Mouse (Mus musculus) hindbrain, embryonic 15.5 days (tissue): ENCODE measurements around the gene Msl2. TPM values are rescaled to one million over a fixed set of nuclear protein-coding genes. Genes with fewer than 3 reads are reported as not detected.

Source experiments
- ATAC-seq: fragments of 200-750 bp; cut with Nextera tagmentation; 2 replicates; pipeline ENCODE4 v1.8.0; 2017; ENCODE audit warnings: low read depth, moderate number of reproducible peaks, moderate TSS enrichment; ENCODE audit not compliant: low FRiP score
- H3K27ac ChIP-seq: fragments of 300-500 bp; sonication (generic); replicated peaks from 2 replicates; pipeline ENCODE4 v1.5.1; 2015; ENCODE audit warnings: mild to moderate bottlenecking, inconsistent platforms
- H3K27me3 ChIP-seq: fragments of 300-500 bp; sonication (generic); 2 replicates; pipeline ENCODE4 v1.6.1; 2015; ENCODE audit warnings: control low read depth, inconsistent platforms
- H3K36me3 ChIP-seq: fragments of 300-500 bp; sonication (generic); 2 replicates; pipeline ENCODE4 v1.6.1; 2015; ENCODE audit warnings: control low read depth, inconsistent platforms
- H3K4me1 ChIP-seq: fragments of 300-500 bp; sonication (generic); replicated peaks from 2 replicates; pipeline ENCODE4 v1.6.1; 2015; ENCODE audit warnings: control low read depth, inconsistent platforms
- H3K4me2 ChIP-seq: fragments of 300-500 bp; sonication (generic); 2 replicates; pipeline ENCODE4 v1.6.1; 2015; ENCODE audit warnings: moderate library complexity, mild to moderate bottlenecking, inconsistent platforms
- H3K4me3 ChIP-seq: fragments of 300-500 bp; sonication (generic); 2 replicates; pipeline ENCODE4 v1.5.1; 2015; ENCODE audit warnings: mild to moderate bottlenecking, inconsistent platforms
- H3K9ac ChIP-seq: fragments of 300-500 bp; sonication (generic); 2 replicates; pipeline ENCODE4 v1.6.1; 2015; ENCODE audit warnings: inconsistent platforms
- H3K9me3 ChIP-seq: fragments of 300-500 bp; sonication (generic); 2 replicates; pipeline ENCODE4 v1.6.1; 2016; ENCODE audit warnings: control low read depth, inconsistent platforms
- WGBS: fragments of 180-500 bp; shearing (Covaris S2); methylation state at CpG from one replicate; pipeline ENCODE4 v1.1.7; 2015; 5-methylcytosine and 5-hydroxymethylcytosine counted together
- polyA plus RNA-seq: library from polyadenylated mRNA; unstranded; fragments of >200 nt; fragmentation: Nextera tagmentation; extraction: Ambion mirVana; gene quantifications from 2 replicates; pipeline ENCODE4 v1.2.1, GENCODE M21; 2015

The Msl2 gene
- polyA plus RNA-seq, result 3.7 and 4.6 TPM in 2 replicates

DNA sequence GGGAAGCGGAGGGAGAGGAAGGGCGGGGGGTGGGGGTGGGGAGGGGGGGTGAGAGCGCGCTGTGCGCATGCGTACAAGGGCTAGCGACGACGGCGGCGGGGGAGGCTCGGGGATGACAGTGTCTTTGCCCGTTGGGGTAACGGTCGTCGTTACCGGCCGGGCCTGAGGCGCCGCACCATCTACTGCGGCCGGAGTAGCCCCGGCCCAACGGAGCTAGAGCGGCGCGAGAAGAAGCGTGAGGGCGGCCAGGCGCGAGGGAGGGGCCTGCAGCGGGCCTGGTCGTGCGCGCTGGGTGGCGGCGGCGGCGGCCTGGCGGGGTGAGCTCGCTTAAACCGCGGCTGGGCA lies at the start of gene Msl2:
Msl2 (plus strand) TSS at position 115 of the 345 bp plus-strand sequence.
- H3K27me3 ChIP-seq, result no peaks in the 10 kb centered on the region
- H3K4me3 ChIP-seq, result peak within 1 kb of the TSS; percentile 72
- no peaks in the 10 kb centered on the region for H3K9me3 ChIP-seq
- under 1% methylated on average over 38 of the region's 43 CpGs for WGBS
- peaks cover 28% of the 10 kb centered on the region for H3K4me1 ChIP-seq
- peak within 1 kb of the TSS; percentile 100 for H3K27ac ChIP-seq
- H3K9ac ChIP-seq, result peak within 1 kb of the TSS; percentile 91
- H3K4me2 ChIP-seq, result peak within 1 kb of the TSS; percentile 82
- no peaks in the 10 kb centered on the region for H3K36me3 ChIP-seq
- ATAC-seq, result peak; percentile 71; the same call in 1 of the 2 replicates

- Histone ChIP-seq H3K4me1 (peaks cover 16% of the 10 kb centered on the region), H3K36me3 (peaks cover 5% of the 10 kb centered on the region; the same call in 1 of the 2 replicates), H3K4me2 (peak overlapping the region; percentile 75), H3K9ac (peak overlapping the region; percentile 65), H3K4me3 (peak overlapping the region; percentile 54), H3K9me3 (no peaks in the 10 kb centered on the region), H3K27ac (peak overlapping the region; percentile 98), H3K27me3 (no peaks in the 10 kb centered on the region)
- no peak for ATAC-seq
- 3% methylated on average over 14 of the region's 14 CpGs for WGBS
Observed at GRCm38 (mm10) chr9:101033761-101034447, 40.0 kb upstream of the Msl2 start.

GRCm38 (mm10) chr9:101034448-101035098 lies 39.3 kb upstream of the Msl2 start, which contains the start of gene Pccb:
Gene Pccb (minus strand): TSS chr9:101034898.
- Histone ChIP-seq H3K36me3 (no peaks in the 10 kb centered on the region), H3K27me3 (no peaks in the 10 kb centered on the region), H3K4me3 (peak within 1 kb of the TSS; percentile 54), H3K4me1 (peaks cover 16% of the 10 kb centered on the region), H3K9ac (peak within 1 kb of the TSS; percentile 65), H3K4me2 (peak within 1 kb of the TSS; percentile 75), H3K9me3 (no peaks in the 10 kb centered on the region), H3K27ac (peak within 1 kb of the TSS; percentile 98)
- under 1% methylated on average over 61 of the region's 61 CpGs for WGBS
- peak; percentile 99 for ATAC-seq

DNA sequence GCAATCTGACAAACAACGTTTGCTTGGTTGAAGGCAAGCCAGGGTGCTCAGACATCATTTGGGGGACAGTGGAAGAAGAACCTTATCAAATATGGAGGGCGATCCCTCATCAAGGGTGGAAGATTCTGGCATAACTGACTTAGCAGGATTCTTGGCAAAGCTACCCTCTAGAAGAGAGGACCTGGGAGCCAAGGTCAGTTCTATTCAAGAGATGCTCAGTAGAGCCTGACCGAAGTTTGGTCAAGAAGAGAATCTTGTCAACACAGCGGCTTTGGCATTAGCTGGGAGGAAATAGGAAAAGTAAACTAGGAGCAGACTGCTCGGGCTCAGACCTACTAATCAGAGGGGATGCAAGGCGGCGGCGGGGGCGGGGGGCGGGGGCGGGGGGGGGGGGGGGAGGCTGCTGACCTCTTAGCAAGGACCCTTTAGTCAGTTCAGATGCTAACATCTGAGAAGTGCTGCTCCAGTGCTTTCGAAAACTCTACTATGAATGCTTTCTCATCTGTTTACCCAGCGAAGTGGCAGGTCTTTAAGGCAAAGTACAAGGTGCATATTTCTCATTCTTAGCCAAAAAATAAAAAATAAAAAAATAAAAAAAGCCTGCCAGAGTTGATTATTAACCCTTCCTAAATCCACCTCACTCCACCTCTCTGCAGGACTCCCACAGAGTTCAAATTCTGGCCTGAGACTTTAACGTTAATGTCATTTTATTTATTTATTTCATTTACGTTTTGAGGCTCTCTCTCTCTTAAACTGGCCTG lies 37.9 kb upstream of the Msl2 start:
- no peaks in the 10 kb centered on the region for H3K36me3 ChIP-seq
- WGBS, result 93% methylated on average over 9 of the region's 15 CpGs
- no peak overlapping the region for H3K4me2 ChIP-seq
- H3K4me3 ChIP-seq, result no peak overlapping the region
- H3K27me3 ChIP-seq, result no peaks in the 10 kb centered on the region
- no peak overlapping the region for H3K9ac ChIP-seq
- no peak overlapping the region for H3K27ac ChIP-seq
- peaks cover 16% of the 10 kb centered on the region for H3K4me1 ChIP-seq
- ATAC-seq, result no peak
- no peaks in the 10 kb centered on the region for H3K9me3 ChIP-seq

DNA sequence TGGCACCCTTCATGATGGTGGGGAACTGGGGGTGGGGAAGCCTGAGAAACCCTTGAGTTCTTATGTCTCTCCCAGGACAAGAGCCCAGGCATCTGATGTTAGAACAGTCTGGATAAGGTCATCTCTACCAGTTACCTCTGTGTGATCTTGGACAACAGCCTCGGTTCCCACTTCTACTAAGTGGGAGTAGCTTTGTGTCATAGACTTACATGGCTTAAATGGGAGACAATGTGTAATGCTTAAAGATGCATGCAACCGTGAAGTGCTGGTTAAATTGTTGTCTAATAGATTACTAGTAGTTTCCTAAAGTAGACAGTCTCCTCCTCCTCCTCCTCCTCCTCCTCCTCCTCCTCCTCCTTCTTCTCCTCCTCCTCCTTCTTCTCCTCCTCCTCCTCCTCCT lies 37.0 kb upstream of the Msl2 start:
- no peak for ATAC-seq
- Histone ChIP-seq H3K27ac (no peak overlapping the region), H3K9ac (no peak overlapping the region), H3K27me3 (no peaks in the 10 kb centered on the region), H3K36me3 (no peaks in the 10 kb centered on the region), H3K4me1 (peaks cover 16% of the 10 kb centered on the region), H3K4me3 (no peak overlapping the region), H3K9me3 (no peaks in the 10 kb centered on the region), H3K4me2 (no peak overlapping the region)
- 92% methylated on average over 2 of the region's 2 CpGs for WGBS

DNA sequence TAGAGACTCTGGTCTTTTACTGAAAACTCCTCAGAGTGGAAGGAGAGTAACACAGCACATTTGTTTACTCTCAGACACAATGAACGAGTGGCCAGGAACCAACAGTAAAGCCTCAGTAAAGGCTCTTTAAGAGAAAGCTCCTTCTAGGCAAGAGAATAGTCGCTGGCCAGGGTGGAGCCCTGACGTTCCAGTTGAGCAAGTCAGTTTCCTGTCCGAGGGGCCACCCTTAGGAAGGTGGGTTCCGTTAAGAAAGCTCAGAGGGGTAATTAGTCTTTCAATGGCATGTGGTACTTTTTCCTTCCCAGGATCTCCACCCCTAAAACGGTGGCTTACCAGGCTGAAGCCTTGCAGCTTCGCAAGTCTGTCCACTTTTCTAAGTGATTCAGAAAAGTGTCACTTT lies 36.5 kb upstream of the Msl2 start:
- 52% methylated on average over 7 of the region's 7 CpGs for WGBS

GRCm38 (mm10) chr9:101038634-101039033 lies 35.3 kb upstream of the Msl2 start:
- ATAC-seq, result no peak
- Histone ChIP-seq H3K4me2 (no peak overlapping the region), H3K27me3 (no peaks in the 10 kb centered on the region), H3K4me1 (peaks cover 12% of the 10 kb centered on the region), H3K36me3 (no peaks in the 10 kb centered on the region), H3K9me3 (no peaks in the 10 kb centered on the region), H3K9ac (no peak overlapping the region), H3K4me3 (no peak overlapping the region), H3K27ac (no peak overlapping the region)
- WGBS, result 80% methylated on average over 5 of the region's 5 CpGs

More for the DNA sequence above, 36.5 kb upstream of the Msl2 start:
- peaks cover 16% of the 10 kb centered on the region for H3K4me1 ChIP-seq
- ATAC-seq, result no peak
- H3K36me3 ChIP-seq, result no peaks in the 10 kb centered on the region
- H3K27me3 ChIP-seq, result no peaks in the 10 kb centered on the region
- H3K27ac ChIP-seq, result no peak overlapping the region
- H3K4me3 ChIP-seq, result no peak overlapping the region
- no peaks in the 10 kb centered on the region for H3K9me3 ChIP-seq
- no peak overlapping the region for H3K4me2 ChIP-seq
- H3K9ac ChIP-seq, result no peak overlapping the region

DNA sequence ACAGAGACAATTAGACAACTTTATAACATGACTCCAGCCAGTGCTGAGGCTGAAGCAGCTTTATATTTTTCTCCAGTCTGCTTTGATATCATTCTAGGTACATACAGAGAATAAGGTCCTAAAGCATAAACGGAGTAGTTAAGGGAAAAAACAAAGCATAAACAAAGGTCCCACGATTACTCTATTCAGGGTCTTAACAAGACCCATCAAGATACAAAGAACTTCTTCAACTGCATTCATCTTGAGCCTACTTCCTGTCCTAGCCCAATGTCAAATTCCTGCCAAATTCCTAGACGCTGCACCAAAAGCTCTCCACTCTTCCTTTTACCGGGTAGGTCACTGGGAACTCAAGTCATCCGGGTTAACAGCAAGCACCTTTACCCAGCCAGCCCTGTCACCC lies 32.4 kb upstream of the Msl2 start:
- Histone ChIP-seq H3K4me2 (no peak overlapping the region), H3K9ac (no peak overlapping the region), H3K4me3 (no peak overlapping the region), H3K4me1 (no peaks in the 10 kb centered on the region), H3K9me3 (no peaks in the 10 kb centered on the region), H3K36me3 (no peaks in the 10 kb centered on the region), H3K27me3 (no peaks in the 10 kb centered on the region), H3K27ac (no peak overlapping the region)
- no peak for ATAC-seq
- WGBS, result 80% methylated on average over 5 of the region's 5 CpGs

DNA sequence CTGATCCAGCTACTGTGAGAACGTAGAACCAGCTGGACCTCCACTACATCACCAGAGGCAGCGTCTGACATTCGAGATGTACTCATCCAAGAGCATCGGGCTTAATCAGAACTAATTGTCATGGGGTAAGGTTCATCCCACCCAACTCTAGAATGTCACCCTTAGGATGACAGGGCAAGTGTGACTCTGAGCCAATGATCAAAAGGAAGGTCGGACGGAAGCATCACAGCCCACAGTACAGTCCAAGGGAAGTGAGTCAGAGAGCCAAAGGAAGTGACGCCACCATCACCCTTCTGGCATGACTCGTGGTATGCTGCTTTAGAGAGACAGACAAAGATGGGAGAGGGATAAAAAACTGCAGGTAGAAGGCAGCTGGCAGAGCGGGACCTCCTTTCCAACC lies 31.7 kb upstream of the Msl2 start:
- no peak for ATAC-seq
- H3K4me1 ChIP-seq, result no peaks in the 10 kb centered on the region
- no peak overlapping the region for H3K4me3 ChIP-seq
- H3K4me2 ChIP-seq, result no peak overlapping the region
- no peaks in the 10 kb centered on the region for H3K9me3 ChIP-seq
- no peak overlapping the region for H3K9ac ChIP-seq
- no peaks in the 10 kb centered on the region for H3K27me3 ChIP-seq
- no peak overlapping the region for H3K27ac ChIP-seq
- H3K36me3 ChIP-seq, result no peaks in the 10 kb centered on the region
- WGBS, result 85% methylated on average over 9 of the region's 9 CpGs

- 56% methylated on average over 15 of the region's 15 CpGs for WGBS
- no peak overlapping the region for H3K9ac ChIP-seq
Observed at GRCm38 (mm10) chr9:101045710-101046338, 28.1 kb upstream of the Msl2 start.

DNA sequence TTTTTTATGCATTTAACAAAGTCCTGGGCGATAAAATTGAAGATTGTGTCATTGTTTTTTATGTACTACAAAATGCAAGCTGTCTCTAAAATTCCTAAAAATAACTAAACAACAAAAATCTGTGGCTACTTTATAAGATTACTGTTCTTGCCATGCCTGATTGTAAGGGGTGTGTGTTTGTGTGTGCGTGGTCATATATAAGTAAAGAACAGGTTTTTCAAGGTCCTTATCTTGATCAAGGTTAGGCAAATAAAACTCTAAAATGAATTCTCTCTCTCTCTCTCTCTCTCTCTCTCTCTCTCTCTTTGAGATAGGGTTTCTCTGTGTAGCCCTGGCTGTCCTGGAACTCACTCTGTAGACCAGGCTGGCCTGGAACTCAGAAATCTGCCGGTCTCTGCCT lies 21.9 kb upstream of the Msl2 start:
- Histone ChIP-seq H3K9ac (no peak overlapping the region), H3K27me3 (no peaks in the 10 kb centered on the region), H3K27ac (no peak overlapping the region), H3K9me3 (no peaks in the 10 kb centered on the region), H3K36me3 (no peaks in the 10 kb centered on the region), H3K4me2 (no peak overlapping the region), H3K4me1 (no peaks in the 10 kb centered on the region), H3K4me3 (no peak overlapping the region)
- 93% methylated on average over 3 of the region's 3 CpGs for WGBS
- no peak for ATAC-seq

More at GRCm38 (mm10) chr9:101045710-101046338, 28.1 kb upstream of the Msl2 start:
- Histone ChIP-seq H3K4me2 (no peak overlapping the region), H3K27ac (no peak overlapping the region), H3K4me1 (no peaks in the 10 kb centered on the region), H3K27me3 (no peaks in the 10 kb centered on the region), H3K9me3 (no peaks in the 10 kb centered on the region), H3K4me3 (no peak overlapping the region), H3K36me3 (no peaks in the 10 kb centered on the region)
- ATAC-seq, result no peak

- Histone ChIP-seq H3K27ac (no peak overlapping the region), H3K4me2 (no peak overlapping the region), H3K4me1 (no peaks in the 10 kb centered on the region), H3K9me3 (no peaks in the 10 kb centered on the region), H3K9ac (no peak overlapping the region), H3K4me3 (no peak overlapping the region), H3K27me3 (no peaks in the 10 kb centered on the region), H3K36me3 (no peaks in the 10 kb centered on the region)
- no peak for ATAC-seq
- 83% methylated on average over 6 of the region's 6 CpGs for WGBS
Observed at GRCm38 (mm10) chr9:101052691-101053090, 21.2 kb upstream of the Msl2 start.
